Mouse (Mus musculus) ES-E14 (cell line): ENCODE results near the gene Tbc1d2. TPM values are rescaled to one million over a fixed set of nuclear protein-coding genes. Genes with fewer than 3 reads are reported as not detected.
A peak's percentile ranks its signal among the peaks of the same experiment; 100 is the strongest.

Experiments
- DNase-seq: peaks from one replicate; pipeline ENCODE4 v3.0.0-alpha.2; 2013; ENCODE audit warnings: low read depth, low spot score
- H3K27ac ChIP-seq: 2 replicates; pipeline ENCODE4 v1.5.1; 2012; ENCODE audit warnings: low read depth, mild to moderate bottlenecking, low read length, moderate library complexity, mixed read lengths; ENCODE audit not compliant: poor library complexity, insufficient read depth, severe bottlenecking
- H3K36me3 ChIP-seq: 2 replicates; pipeline ENCODE4 v1.6.1; 2012; ENCODE audit warnings: mild to moderate bottlenecking, low read length, moderate library complexity, mixed read lengths; ENCODE audit not compliant: control insufficient read depth, poor library complexity, insufficient read depth, severe bottlenecking
- H3K4me1 ChIP-seq, 2 experiments: fragments of 150-350 bp in 1 of 2; sonication (generic) in 1 of 2; 2 replicates each; pipeline ENCODE4 v1.6.1; 2012; ENCODE audit warnings: low read length in 2 of 2, mild to moderate bottlenecking in 1 of 2, mixed read lengths in 1 of 2; ENCODE audit not compliant: control insufficient read depth in 2 of 2, insufficient read depth in 2 of 2, poor library complexity in 1 of 2
- H3K4me3 ChIP-seq, 2 experiments: fragments of 150-350 bp in 1 of 2; sonication (generic) in 1 of 2; 2 replicates each; pipeline ENCODE4 v1.5.1; 2012; ENCODE audit warnings: low read length in 2 of 2, low read depth in 1 of 2, mild to moderate bottlenecking in 1 of 2, mixed read lengths in 1 of 2; ENCODE audit not compliant: insufficient read depth in 1 of 2, poor library complexity in 1 of 2, severe bottlenecking in 1 of 2
- H3K9ac ChIP-seq: 2 replicates; pipeline ENCODE4 v1.6.1; 2012; ENCODE audit warnings: low read depth, mild to moderate bottlenecking, low read length, mixed read lengths; ENCODE audit not compliant: poor library complexity, insufficient read depth, severe bottlenecking
- H3K9me3 ChIP-seq: fragments of 150-350 bp; sonication (generic); 2 replicates; pipeline ENCODE4 v1.6.1; 2012; ENCODE audit warnings: low read depth, mild to moderate bottlenecking, low read length; ENCODE audit not compliant: control insufficient read depth, insufficient read depth
- CHD2 ChIP-seq: IDR thresholded peaks from 2 replicates; pipeline ENCODE4 v1.6.1; 2014; ENCODE audit warnings: mild to moderate bottlenecking, low read depth, low read length, inconsistent platforms
- HCFC1 ChIP-seq: IDR thresholded peaks from 2 replicates; pipeline ENCODE4 v1.6.1; 2012; ENCODE audit warnings: low read length, inconsistent platforms, borderline replicate concordance; ENCODE audit not compliant: insufficient read depth
- MAFK ChIP-seq: IDR thresholded peaks from 2 replicates; pipeline ENCODE4 v1.6.1; 2014; ENCODE audit warnings: mild to moderate bottlenecking, low read depth, low read length, inconsistent platforms; ENCODE audit not compliant: insufficient read depth
- ZC3H11A ChIP-seq: IDR thresholded peaks from 2 replicates; pipeline ENCODE4 v1.6.1; 2012; ENCODE audit warnings: low read depth, mild to moderate bottlenecking, inconsistent platforms, low read length, borderline replicate concordance
- ZNF384 ChIP-seq: IDR thresholded peaks from 2 replicates; pipeline ENCODE4 v1.6.1; 2012; ENCODE audit warnings: low read depth, low read length, inconsistent platforms
- in situ Hi-C, 2 experiments: fragments of 600-800 bp; cut with MboI; formaldehyde crosslinking; loops; one replicate each; pipeline ENCODE4 v1.15.1; 2025; ENCODE audit warnings: low sequenced_read_pairs in 2 of 2, inconsistent platforms in 1 of 2; ENCODE audit not compliant: unreplicated experiment in 2 of 2
- total RNA-seq: library from RNA; depleted of rRNA; stranded (reverse); fragments of 300-350 nt; gene quantifications from 2 replicates; pipeline ENCODE4 v1.2.3, GENCODE M21; 2012

The Tbc1d2 gene
- total RNA-seq, 1 experiment: 6.6 TPM

DNA sequence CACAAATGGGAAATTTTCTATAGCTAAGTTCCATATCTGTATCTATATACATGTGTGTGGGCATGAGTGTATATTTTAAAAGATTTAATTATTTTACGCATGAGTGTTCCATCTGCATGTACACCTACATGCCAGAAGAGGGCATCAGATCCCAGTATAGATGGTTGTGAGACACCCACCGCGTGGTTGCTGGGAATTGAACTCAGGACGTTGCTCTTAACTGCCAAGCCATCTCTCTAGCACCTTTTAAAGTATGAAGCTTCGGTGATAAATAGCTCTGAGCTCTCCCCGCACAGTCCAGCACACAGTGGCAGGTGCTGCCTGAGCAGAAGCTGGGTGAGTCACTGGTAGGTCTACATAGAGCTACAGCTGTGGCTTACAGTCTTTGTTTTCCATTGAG is 32.6 kb downstream of the Tbc1d2 start:
- no peak overlapping the region for H3K9ac ChIP-seq
- in situ Hi-C loops: no loop called here
- no peaks in the 10 kb centered on the region for H3K9me3 ChIP-seq
- H3K36me3 ChIP-seq: peaks cover 3% of the 10 kb centered on the region; the same call in 1 of the 2 replicates
- no peak for DNase-seq
- H3K4me3 ChIP-seq: no peak overlapping the region
- TF ChIP-seq ZNF384 (no peak), HCFC1 (no peak), MAFK (no peak), ZC3H11A (no peak), CHD2 (no peak)
- peaks cover 4 to 8% of the 10 kb centered on the region in 2 experiments; a peak in 1 of 4 replicates for H3K4me1 ChIP-seq
- H3K27ac ChIP-seq: no peak overlapping the region

DNA sequence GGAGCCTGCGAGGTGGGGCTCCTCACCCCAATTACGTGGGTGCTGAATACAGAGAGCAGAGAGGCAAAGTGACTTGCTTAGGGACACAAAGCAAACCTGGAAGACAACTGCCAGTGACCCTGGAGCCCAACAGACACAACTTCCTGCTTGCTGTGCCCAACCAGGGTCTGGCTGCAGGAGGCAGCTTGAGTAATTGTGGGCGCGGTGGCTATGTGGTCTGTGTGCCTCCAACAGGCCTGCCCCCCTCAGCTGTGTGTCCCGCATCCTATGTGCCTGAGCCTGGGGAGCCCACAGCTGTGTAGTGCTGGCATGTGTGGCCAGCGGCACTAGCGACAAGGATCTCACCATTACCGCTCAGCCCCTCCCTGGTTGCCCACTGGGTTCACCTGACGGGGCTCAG is 35.4 kb downstream of the Tbc1d2 start:
- Histone ChIP-seq H3K27ac (no peak overlapping the region), H3K4me3 (peak overlapping the region; percentile 38 to 40; a peak in 3 of 4 replicates), H3K9me3 (no peaks in the 10 kb centered on the region), H3K36me3 (peaks cover 3% of the 10 kb centered on the region; the same call in 1 of the 2 replicates), H3K9ac (no peak overlapping the region; the same call in 1 of the 2 replicates), H3K4me1 (peaks cover 2 to 8% of the 10 kb centered on the region in 2 experiments; a peak in 1 of 4 replicates)
- TF ChIP-seq CHD2: no peak
- no peak for TF ChIP-seq MAFK
- no peak for TF ChIP-seq ZNF384
- no peak for TF ChIP-seq ZC3H11A
- TF ChIP-seq HCFC1: no peak
- DNase-seq: no peak
- in situ Hi-C loops: loop anchor here in 1 of 2 experiments (5.0 kb wide), 1 partner anchor 38 kb away; the partner anchor contains the start of gene Tbc1d2

DNA sequence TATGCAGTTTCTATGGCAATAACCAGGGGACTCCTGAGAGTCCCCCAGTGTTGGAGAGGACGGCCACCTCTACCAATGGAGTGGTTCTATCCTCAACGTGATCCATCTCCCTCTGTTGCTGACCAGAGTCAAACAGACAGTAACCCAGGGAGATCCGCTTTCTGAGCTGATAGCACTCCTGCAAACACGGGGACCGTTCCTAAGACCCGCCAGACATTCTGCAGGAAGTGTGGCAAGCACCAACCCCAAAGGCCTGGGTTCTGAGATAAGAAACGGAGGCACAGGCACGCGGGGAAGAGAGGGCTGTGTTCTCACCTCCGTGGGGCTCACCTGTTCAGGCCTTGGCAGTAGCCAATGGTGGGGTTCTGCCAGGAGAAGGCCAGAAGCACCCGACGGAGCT is 36.4 kb downstream of the Tbc1d2 start:
- in situ Hi-C loops: loop anchor here in 1 of 2 experiments (5.0 kb wide), 1 partner anchor 39 kb away; the partner anchor contains the start of gene Tbc1d2
- H3K4me3 ChIP-seq: peak overlapping the region in 1 of 2 experiments; percentile 58; a peak in 1 of 4 replicates
- no peak for TF ChIP-seq ZNF384
- TF ChIP-seq CHD2: no peak
- TF ChIP-seq ZC3H11A: no peak
- no peak for TF ChIP-seq HCFC1
- TF ChIP-seq MAFK: no peak
- H3K4me1 ChIP-seq: peaks cover 2 to 8% of the 10 kb centered on the region in 2 experiments; a peak in 1 of 4 replicates
- H3K36me3 ChIP-seq: peaks cover 3% of the 10 kb centered on the region; the same call in 1 of the 2 replicates
- H3K9ac ChIP-seq: 0 out of 2 replicates have a peak overlapping the region, but pooled peaks have one; percentile 30
- H3K9me3 ChIP-seq: no peaks in the 10 kb centered on the region
- DNase-seq: no peak
- no peak overlapping the region for H3K27ac ChIP-seq

DNA sequence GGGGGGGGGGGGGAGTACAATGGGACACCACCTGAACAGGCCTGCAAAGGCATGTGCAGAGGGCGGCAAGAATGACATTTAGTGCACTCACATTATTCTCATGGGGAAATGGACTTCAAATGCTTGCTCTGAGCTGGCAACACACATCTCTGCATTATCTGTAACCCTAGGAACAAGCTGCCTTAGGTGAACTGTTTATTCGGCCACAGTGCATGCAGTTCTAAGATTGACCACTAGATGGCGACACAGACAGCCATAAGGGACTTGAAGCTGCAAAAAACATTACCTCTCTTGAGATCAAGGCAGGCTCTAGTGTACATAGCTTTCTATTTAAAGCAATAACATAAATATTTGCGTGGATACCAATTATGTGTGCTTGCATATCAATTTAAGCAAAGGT is 38.8 kb downstream of the Tbc1d2 start:
- in situ Hi-C loops: loop anchor here in 1 of 2 experiments (5.0 kb wide), 1 partner anchor 41 kb away; the partner anchor contains the start of gene Tbc1d2
- peak; percentile 88 for DNase-seq
- Histone ChIP-seq H3K4me1 (peaks cover 2 to 4% of the 10 kb centered on the region in 2 experiments; a peak in 1 of 4 replicates), H3K9ac (no peak overlapping the region), H3K27ac (no peak overlapping the region), H3K36me3 (peaks cover 4% of the 10 kb centered on the region; the same call in 1 of the 2 replicates), H3K9me3 (no peaks in the 10 kb centered on the region), H3K4me3 (no peak overlapping the region)
- TF ChIP-seq CHD2: no peak
- peak; percentile 74; the same call in 1 of the 2 replicates for TF ChIP-seq ZC3H11A
